Mouse (Mus musculus) bone marrow macrophage, adult 2 months (primary cell): ENCODE measurements at regions not wholly inside any gene's neighbourhood (a gene's known extent, or its start where the extent isn't known, plus 50 kb on each side); places are given as distances from the start of the nearest gene placed in this dataset.

ENCODE experiments used
- CTCF ChIP-seq: IDR thresholded peaks from 2 replicates; pipeline ENCODE4 v1.5.1; 2012; ENCODE audit warnings: low read depth, mild to moderate bottlenecking, low read length, moderate library complexity
- POLR2A ChIP-seq: IDR thresholded peaks from 2 replicates; pipeline ENCODE4 v1.6.1; 2012; ENCODE audit warnings: mild to moderate bottlenecking, low read depth, low read length, borderline replicate concordance

DNA sequence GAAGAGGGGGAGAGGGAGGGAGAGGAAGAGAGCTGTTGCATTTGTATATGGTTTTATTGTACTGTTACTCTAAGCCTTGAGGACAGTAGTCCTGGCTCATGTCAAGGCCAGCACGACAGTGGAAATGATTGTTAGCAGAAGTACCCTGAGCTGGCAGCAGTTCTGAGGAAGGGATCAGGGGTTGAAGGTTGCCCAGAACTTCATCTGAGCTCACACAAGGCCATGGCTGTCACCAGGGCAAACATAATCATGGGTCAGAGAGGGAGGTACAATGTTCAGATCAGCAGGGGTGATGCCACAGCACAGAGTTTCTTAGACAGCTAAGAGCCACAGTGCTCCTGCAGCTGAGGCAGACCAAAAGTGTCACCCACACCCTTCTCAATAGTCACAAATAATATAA is 114.8 kb downstream of the Rplp1 start:
- TF ChIP-seq CTCF (no peak), POLR2A (no peak)
